Mouse (Mus musculus) ovary, postnatal 14 days (tissue): Measurements from ENCODE around the gene Txnip.
A peak's percentile ranks its signal among the peaks of the same experiment; 100 is the strongest.
"Not testable (repeated sequence)": the region's sequence is repeated elsewhere in the genome, so short reads cannot be mapped to it uniquely, and the experiment has no call there.

Source experiments
- DNase-seq: peaks from one replicate; pipeline ENCODE4 v3.0.0; 2022; ENCODE audit warnings: low spot score

Txnip gene

GRCm38 (mm10) chr3:96593790-96594560 lies 36.2 kb downstream of the Txnip start, which contains the start of gene Polr3gl:
Gene Polr3gl, minus strand, starts transcription at chr3:96594181.
- DNase-seq = peak; percentile 89

- no peak for DNase-seq
Measured at GRCm38 (mm10) chr3:96594851-96595250, 37.1 kb downstream of the Txnip start.

GRCm38 (mm10) chr3:96595661-96596060 lies 37.9 kb downstream of the Txnip start:
- no peak for DNase-seq

GRCm38 (mm10) chr3:96596228-96596707 lies 38.5 kb downstream of the Txnip start, which contains the start of gene Ankrd34a:
Gene Ankrd34a, plus strand, starts transcription at chr3:96596636.
- DNase-seq = no peak

- no peak for DNase-seq
Measured at GRCm38 (mm10) chr3:96596855-96597254, 39.1 kb downstream of the Txnip start.

GRCm38 (mm10) chr3:96597435-96597891 lies 39.7 kb downstream of the Txnip start:
- DNase-seq = no peak

GRCm38 (mm10) chr3:96598156-96599068 lies 40.7 kb downstream of the Txnip start:
- DNase-seq = no peak

GRCm38 (mm10) chr3:96599069-96599393 lies 41.3 kb downstream of the Txnip start:
- no peak for DNase-seq

- no peak for DNase-seq
Measured at GRCm38 (mm10) chr3:96599411-96599810, 41.7 kb downstream of the Txnip start.

GRCm38 (mm10) chr3:96600639-96601250 lies 43.0 kb downstream of the Txnip start, which contains the start of gene Lix1l:
Gene Lix1l, plus strand, starts transcription at chr3:96601149.
- peak; percentile 86 for DNase-seq

- DNase-seq = no peak
Measured at GRCm38 (mm10) chr3:96601251-96601787, 43.6 kb downstream of the Txnip start.

GRCm38 (mm10) chr3:96601941-96602703 lies 44.4 kb downstream of the Txnip start:
- no peak for DNase-seq

- no peak for DNase-seq
Measured at GRCm38 (mm10) chr3:96602704-96603084, 44.9 kb downstream of the Txnip start.

GRCm38 (mm10) chr3:96603311-96603710 lies 45.6 kb downstream of the Txnip start:
- DNase-seq = no peak

- not testable (repeated sequence) for DNase-seq
Measured at GRCm38 (mm10) chr3:96606007-96606406, 48.2 kb downstream of the Txnip start.

GRCm38 (mm10) chr3:96606618-96607017 lies 48.9 kb downstream of the Txnip start:
- no peak for DNase-seq
